Mouse (Mus musculus): Measurements from ENCODE around the gene Gm13276. TPM values are rescaled to one million over a fixed set of nuclear protein-coding genes. Genes with fewer than 3 reads are reported as not detected.
"Not testable (repeated sequence)": the region's sequence is repeated elsewhere in the genome, so short reads cannot be mapped to it uniquely, and the experiment has no call there.

Gene Gm13276
- polyA plus RNA-seq, 2 experiments, result not detected

DNA sequence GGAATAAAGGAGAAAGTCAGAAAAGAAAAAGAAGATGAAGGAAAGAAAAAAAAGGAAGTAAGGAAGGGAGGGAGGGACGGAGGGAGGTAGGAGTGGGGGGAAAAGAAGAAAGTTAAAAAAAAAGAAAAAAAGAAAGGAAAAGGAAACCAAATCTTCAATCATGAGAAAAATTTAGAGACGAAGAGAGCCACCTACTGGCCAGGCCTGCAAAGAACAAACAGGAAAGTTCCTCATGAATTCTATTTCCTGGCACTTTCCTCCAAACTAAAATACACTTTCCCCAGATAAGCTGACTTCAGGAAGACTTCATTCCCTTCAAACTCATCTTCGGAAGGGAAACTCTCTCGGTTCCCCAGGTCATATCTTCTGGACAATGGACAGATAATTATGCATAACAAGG is 45.0 kb downstream of the Gm13276 start:
- Histone ChIP-seq H3K36me3 (replicated peaks; ENCODE audit: control insufficient read depth, insufficient read depth, low read depth) (no peaks in the 10 kb centered on the region), H3K27ac (no peak overlapping the region), H3K9me3 (ENCODE audit: control insufficient read depth, low read length) (no peaks in the 10 kb centered on the region), H3K4me3 (ENCODE audit: insufficient read depth in 1 of 2, low read depth in 2 of 2, low read length in 2 of 2) (no peak overlapping the region), H3K4me1 (replicated peaks; ENCODE audit: control insufficient read depth in 2 of 2, insufficient read depth in 2 of 2, low read length in 1 of 2) (no peaks in the 10 kb centered on the region), H3K27me3 (ENCODE audit: control insufficient read depth, insufficient read depth, low read length) (no peaks in the 10 kb centered on the region), H3K9ac (replicated peaks) (no peak overlapping the region), H3K4me2 (ENCODE audit: low read depth) (no peak overlapping the region)
- no peak; the same call in 1 of the 2 replicates for TF ChIP-seq CTCF (IDR thresholded peaks at IDR 0.05; ENCODE audit: low read depth)
- no peak for TF ChIP-seq EP300 (IDR thresholded peaks at IDR 0.05; ENCODE audit: low read depth)
- 12% methylated on average over 4 of the region's 4 CpGs for WGBS (ENCODE audit: insufficient replicate concordance)
- DNase-seq (ENCODE audit: low read depth in 3 of 3, low spot score in 3 of 3), result no peak
- ATAC-seq (ENCODE audit: insufficient read depth), result no peak

DNA sequence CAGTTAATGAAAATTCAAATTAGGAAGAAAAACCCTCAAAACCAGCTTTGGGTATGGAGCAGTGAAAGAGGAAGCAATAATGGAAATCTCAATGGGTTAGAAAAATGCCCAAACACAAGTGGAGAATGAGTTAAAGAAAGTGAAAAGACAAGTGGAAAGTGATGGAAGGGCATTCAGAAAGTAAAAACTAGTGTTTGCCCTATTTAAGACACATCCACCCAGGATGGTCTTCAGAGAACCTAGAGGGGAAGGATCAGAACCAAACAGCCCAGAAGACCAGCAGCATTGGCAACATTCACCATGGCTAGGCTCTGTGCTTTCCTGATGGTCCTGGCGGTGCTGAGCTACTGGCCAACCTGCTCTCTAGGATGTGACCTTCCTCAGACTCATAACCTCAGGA is 49.7 kb downstream of the Gm13276 start, which contains the start of gene Ifna5:
Ifna5 (plus strand) TSS at position 301 of the 400 bp plus-strand sequence.
- not testable (repeated sequence) for H3K36me3 ChIP-seq (replicated peaks; ENCODE audit: control insufficient read depth, insufficient read depth, low read depth); H3K27me3 ChIP-seq (ENCODE audit: control insufficient read depth, insufficient read depth, low read length); H3K9ac ChIP-seq (replicated peaks); H3K4me1 ChIP-seq (replicated peaks; ENCODE audit: control insufficient read depth in 2 of 2, insufficient read depth in 2 of 2, low read length in 1 of 2); DNase-seq (ENCODE audit: low read depth in 3 of 3, low spot score in 3 of 3); H3K4me3 ChIP-seq (ENCODE audit: insufficient read depth in 1 of 2, low read depth in 2 of 2, low read length in 2 of 2); H3K4me2 ChIP-seq (ENCODE audit: low read depth); H3K27ac ChIP-seq; ATAC-seq (ENCODE audit: insufficient read depth); H3K9me3 ChIP-seq (ENCODE audit: control insufficient read depth, low read length)
- 50% methylated on average over 1 of the region's 1 CpGs for WGBS (ENCODE audit: insufficient replicate concordance)

Other genes starting within 250 kb of the Gm13276 start
Only the 30 nearest of the 31 such genes appear.
- gene Ifna14, start 213.9 kb upstream of the Gm13276 start, polyA plus RNA-seq (2012; rRNA removed), result not detected in 2 replicates
- gene Ifna14, start 213.9 kb upstream of the Gm13276 start, polyA plus RNA-seq (2014; fragmentation: Nextera tagmentation; extraction: Ambion mirVana), result not detected in 2 replicates
- gene Ifna9, start 193.3 kb upstream of the Gm13276 start, polyA plus RNA-seq (2012; rRNA removed), result not detected in 2 replicates
- gene Ifna9, start 193.3 kb upstream of the Gm13276 start, polyA plus RNA-seq (2014; fragmentation: Nextera tagmentation; extraction: Ambion mirVana), result not detected in 2 replicates
- gene Ifna12, start 182.3 kb upstream of the Gm13276 start, polyA plus RNA-seq (2012; rRNA removed), result not detected in 2 replicates
- gene Ifna12, start 182.3 kb upstream of the Gm13276 start, polyA plus RNA-seq (2014; fragmentation: Nextera tagmentation; extraction: Ambion mirVana), result not detected in 2 replicates
- gene C87499, start 151.3 kb upstream of the Gm13276 start, polyA plus RNA-seq (2012; rRNA removed), result not detected in 2 replicates
- not detected in 2 replicates for gene C87499, start 151.3 kb upstream of the Gm13276 start, polyA plus RNA-seq (2014; fragmentation: Nextera tagmentation; extraction: Ambion mirVana)
- gene Ifna13, start 141.2 kb upstream of the Gm13276 start, polyA plus RNA-seq (2012; rRNA removed), result not detected in 2 replicates
- gene Ifna13, start 141.2 kb upstream of the Gm13276 start, polyA plus RNA-seq (2014; fragmentation: Nextera tagmentation; extraction: Ambion mirVana), result not detected in 2 replicates
- not detected in 2 replicates for gene Ifna16, start 108.8 kb upstream of the Gm13276 start, polyA plus RNA-seq (2012; rRNA removed)
- not detected in 2 replicates for gene Ifna16, start 108.8 kb upstream of the Gm13276 start, polyA plus RNA-seq (2014; fragmentation: Nextera tagmentation; extraction: Ambion mirVana)
- gene Ifna2, start 101.8 kb upstream of the Gm13276 start, polyA plus RNA-seq (2012; rRNA removed), result not detected in 2 replicates
- not detected in 2 replicates for gene Ifna2, start 101.8 kb upstream of the Gm13276 start, polyA plus RNA-seq (2014; fragmentation: Nextera tagmentation; extraction: Ambion mirVana)
- not detected in 2 replicates for gene Ifnab, start 94.3 kb upstream of the Gm13276 start, polyA plus RNA-seq (2012; rRNA removed)
- not detected in 2 replicates for gene Ifnab, start 94.3 kb upstream of the Gm13276 start, polyA plus RNA-seq (2014; fragmentation: Nextera tagmentation; extraction: Ambion mirVana)
- gene Gm26566, start 63.9 kb upstream of the Gm13276 start, polyA plus RNA-seq (2012; rRNA removed), result 0.08 and 0.13 TPM in 2 replicates
- gene Gm26566, start 63.9 kb upstream of the Gm13276 start, polyA plus RNA-seq (2014; fragmentation: Nextera tagmentation; extraction: Ambion mirVana), result 0.24 and 0.43 TPM in 2 replicates
- gene Klhl9, start 63.2 kb upstream of the Gm13276 start, polyA plus RNA-seq (2012; rRNA removed), result 6.4 and 9.1 TPM in 2 replicates
- 26.5 and 28.1 TPM in 2 replicates for gene Klhl9, start 63.2 kb upstream of the Gm13276 start, polyA plus RNA-seq (2014; fragmentation: Nextera tagmentation; extraction: Ambion mirVana)
- not detected in 2 replicates for gene Gm13271, start 30.8 kb upstream of the Gm13276 start, polyA plus RNA-seq (2012; rRNA removed)
- gene Gm13271, start 30.8 kb upstream of the Gm13276 start, polyA plus RNA-seq (2014; fragmentation: Nextera tagmentation; extraction: Ambion mirVana), result not detected in 2 replicates
- gene Gm13283, start 25.6 kb upstream of the Gm13276 start, polyA plus RNA-seq (2012; rRNA removed), result 0.02 TPM in 1 of 2 replicates, not detected in the other
- 0.15 TPM in 1 of 2 replicates, not detected in the other for gene Gm13283, start 25.6 kb upstream of the Gm13276 start, polyA plus RNA-seq (2014; fragmentation: Nextera tagmentation; extraction: Ambion mirVana)
- not detected in 2 replicates for gene Gm13290, start 11.9 kb upstream of the Gm13276 start, polyA plus RNA-seq (2012; rRNA removed)
- gene Gm13290, start 11.9 kb upstream of the Gm13276 start, polyA plus RNA-seq (2014; fragmentation: Nextera tagmentation; extraction: Ambion mirVana), result 0.14 TPM in 1 of 2 replicates, not detected in the other
- gene Gm13289, start 8.8 kb upstream of the Gm13276 start, polyA plus RNA-seq (2012; rRNA removed), result not detected in 2 replicates
- gene Gm13289, start 8.8 kb upstream of the Gm13276 start, polyA plus RNA-seq (2014; fragmentation: Nextera tagmentation; extraction: Ambion mirVana), result not detected in 2 replicates
- gene Gm13272, start 5.9 kb upstream of the Gm13276 start, polyA plus RNA-seq (2012; rRNA removed), result not detected in 2 replicates
- gene Gm13272, start 5.9 kb upstream of the Gm13276 start, polyA plus RNA-seq (2014; fragmentation: Nextera tagmentation; extraction: Ambion mirVana), result not detected in 2 replicates
- gene Ifnz, start 3.6 kb upstream of the Gm13276 start, polyA plus RNA-seq (2012; rRNA removed), result not detected in 2 replicates
- not detected in 2 replicates for gene Ifnz, start 3.6 kb upstream of the Gm13276 start, polyA plus RNA-seq (2014; fragmentation: Nextera tagmentation; extraction: Ambion mirVana)
- gene Gm13277, start 2.9 kb downstream of the Gm13276 start, polyA plus RNA-seq (2012; rRNA removed), result not detected in 2 replicates
- gene Gm13277, start 2.9 kb downstream of the Gm13276 start, polyA plus RNA-seq (2014; fragmentation: Nextera tagmentation; extraction: Ambion mirVana), result not detected in 2 replicates
- not detected in 2 replicates for gene Gm13278, start 5.8 kb downstream of the Gm13276 start, polyA plus RNA-seq (2012; rRNA removed)
- not detected in 2 replicates for gene Gm13278, start 5.8 kb downstream of the Gm13276 start, polyA plus RNA-seq (2014; fragmentation: Nextera tagmentation; extraction: Ambion mirVana)
- gene Gm13275, start 8.8 kb downstream of the Gm13276 start, polyA plus RNA-seq (2012; rRNA removed), result not detected in 2 replicates
- not detected in 2 replicates for gene Gm13275, start 8.8 kb downstream of the Gm13276 start, polyA plus RNA-seq (2014; fragmentation: Nextera tagmentation; extraction: Ambion mirVana)
- not detected in 2 replicates for gene Gm13279, start 11.7 kb downstream of the Gm13276 start, polyA plus RNA-seq (2012; rRNA removed)
- gene Gm13279, start 11.7 kb downstream of the Gm13276 start, polyA plus RNA-seq (2014; fragmentation: Nextera tagmentation; extraction: Ambion mirVana), result not detected in 2 replicates
- gene Gm13285, start 14.0 kb downstream of the Gm13276 start, polyA plus RNA-seq (2012; rRNA removed), result not detected in 2 replicates
- 0.14 TPM in 1 of 2 replicates, not detected in the other for gene Gm13285, start 14.0 kb downstream of the Gm13276 start, polyA plus RNA-seq (2014; fragmentation: Nextera tagmentation; extraction: Ambion mirVana)
- not detected in 2 replicates for gene Gm13287, start 17.5 kb downstream of the Gm13276 start, polyA plus RNA-seq (2012; rRNA removed)
- not detected in 2 replicates for gene Gm13287, start 17.5 kb downstream of the Gm13276 start, polyA plus RNA-seq (2014; fragmentation: Nextera tagmentation; extraction: Ambion mirVana)
- gene Gm13288, start 19.8 kb downstream of the Gm13276 start, polyA plus RNA-seq (2012; rRNA removed), result not detected in 2 replicates
- not detected in 2 replicates for gene Gm13288, start 19.8 kb downstream of the Gm13276 start, polyA plus RNA-seq (2014; fragmentation: Nextera tagmentation; extraction: Ambion mirVana)
- not detected in 2 replicates for gene Ifna7, start 30.5 kb downstream of the Gm13276 start, polyA plus RNA-seq (2012; rRNA removed)
- not detected in 2 replicates for gene Ifna7, start 30.5 kb downstream of the Gm13276 start, polyA plus RNA-seq (2014; fragmentation: Nextera tagmentation; extraction: Ambion mirVana)
- gene Ifna11, start 34.2 kb downstream of the Gm13276 start, polyA plus RNA-seq (2012; rRNA removed), result not detected in 2 replicates
- not detected in 2 replicates for gene Ifna11, start 34.2 kb downstream of the Gm13276 start, polyA plus RNA-seq (2014; fragmentation: Nextera tagmentation; extraction: Ambion mirVana)
- not detected in 2 replicates for gene Ifna6, start 41.7 kb downstream of the Gm13276 start, polyA plus RNA-seq (2012; rRNA removed)
- not detected in 2 replicates for gene Ifna6, start 41.7 kb downstream of the Gm13276 start, polyA plus RNA-seq (2014; fragmentation: Nextera tagmentation; extraction: Ambion mirVana)
- not detected in 2 replicates for gene Ifna5, start 49.8 kb downstream of the Gm13276 start, polyA plus RNA-seq (2012; rRNA removed)
- gene Ifna5, start 49.8 kb downstream of the Gm13276 start, polyA plus RNA-seq (2014; fragmentation: Nextera tagmentation; extraction: Ambion mirVana), result not detected in 2 replicates
- not detected in 2 replicates for gene Ifna4, start 56.2 kb downstream of the Gm13276 start, polyA plus RNA-seq (2012; rRNA removed)
- not detected in 2 replicates for gene Ifna4, start 56.2 kb downstream of the Gm13276 start, polyA plus RNA-seq (2014; fragmentation: Nextera tagmentation; extraction: Ambion mirVana)
- gene Ifna1, start 64.4 kb downstream of the Gm13276 start, polyA plus RNA-seq (2012; rRNA removed), result not detected in 2 replicates
- not detected in 2 replicates for gene Ifna1, start 64.4 kb downstream of the Gm13276 start, polyA plus RNA-seq (2014; fragmentation: Nextera tagmentation; extraction: Ambion mirVana)
- not detected in 2 replicates for gene Ifne, start 94.5 kb downstream of the Gm13276 start, polyA plus RNA-seq (2012; rRNA removed)
- not detected in 2 replicates for gene Ifne, start 94.5 kb downstream of the Gm13276 start, polyA plus RNA-seq (2014; fragmentation: Nextera tagmentation; extraction: Ambion mirVana)